Mouse (Mus musculus) limb, embryonic 11.5 days (tissue): ENCODE measurements around the gene Cd6. TPM values are rescaled to one million over a fixed set of nuclear protein-coding genes. Genes with fewer than 3 reads are reported as not detected.

ENCODE experiments used
- ATAC-seq: fragments of 200-750 bp; cut with Nextera tagmentation; 2 replicates; pipeline ENCODE4 v1.8.0; 2017; ENCODE audit warnings: low read depth; ENCODE audit not compliant: insufficient number of reproducible peaks, low FRiP score, low TSS enrichment
- DNase-seq: peaks from one replicate; pipeline ENCODE4 v3.0.0-alpha.2; 2015; ENCODE audit warnings: low spot score
- H3K27ac ChIP-seq: fragments of 300-500 bp; sonication (generic); replicated peaks from 2 replicates; pipeline ENCODE4 v1.5.1; 2014; ENCODE audit warnings: low read depth, mild to moderate bottlenecking, low read length
- H3K27me3 ChIP-seq: fragments of 300-500 bp; sonication (generic); 2 replicates; pipeline ENCODE4 v1.6.1; 2014; ENCODE audit warnings: mild to moderate bottlenecking, low read length, mixed read lengths; ENCODE audit not compliant: control insufficient read depth, insufficient read depth
- H3K36me3 ChIP-seq: fragments of 300-500 bp; sonication (generic); 2 replicates; pipeline ENCODE4 v1.6.1; 2014; ENCODE audit warnings: mild to moderate bottlenecking, low read length, moderate library complexity, mixed read lengths; ENCODE audit not compliant: control insufficient read depth, insufficient read depth
- H3K4me1 ChIP-seq: fragments of 300-500 bp; sonication (generic); 2 replicates; pipeline ENCODE4 v1.6.1; 2014; ENCODE audit warnings: low read length, mixed read lengths; ENCODE audit not compliant: control insufficient read depth, insufficient read depth
- H3K4me2 ChIP-seq: fragments of 300-500 bp; sonication (generic); 2 replicates; pipeline ENCODE4 v1.6.1; 2014; ENCODE audit warnings: low read depth, mild to moderate bottlenecking, moderate library complexity; ENCODE audit not compliant: severe bottlenecking
- H3K4me3 ChIP-seq: fragments of 300-500 bp; sonication (generic); 2 replicates; pipeline ENCODE4 v1.5.1; 2014; ENCODE audit warnings: low read depth, low read length
- H3K9ac ChIP-seq: fragments of 300-500 bp; sonication (generic); 2 replicates; pipeline ENCODE4 v1.6.1; 2014; ENCODE audit warnings: mild to moderate bottlenecking, low read length
- H3K9me3 ChIP-seq: fragments of 300-500 bp; sonication (generic); 2 replicates; pipeline ENCODE4 v1.6.1; 2016; ENCODE audit warnings: low read length; ENCODE audit not compliant: control insufficient read depth
- WGBS: fragments of 180-500 bp; shearing (Covaris S2); extraction: QIAGEN DNeasy Blood & Tissue Kit; methylation state at CpG from one replicate; pipeline ENCODE4 v1.1.7; 2014; 5-methylcytosine and 5-hydroxymethylcytosine counted together
- polyA plus RNA-seq: library from polyadenylated mRNA; unstranded; fragments of >200 nt; fragmentation: Nextera tagmentation; extraction: Ambion mirVana; gene quantifications from 2 replicates; pipeline ENCODE4 v1.2.1, GENCODE M21; 2014

Cd6 gene
- polyA plus RNA-seq, 1 experiment from 2014 or later: 0.13 TPM

DNA sequence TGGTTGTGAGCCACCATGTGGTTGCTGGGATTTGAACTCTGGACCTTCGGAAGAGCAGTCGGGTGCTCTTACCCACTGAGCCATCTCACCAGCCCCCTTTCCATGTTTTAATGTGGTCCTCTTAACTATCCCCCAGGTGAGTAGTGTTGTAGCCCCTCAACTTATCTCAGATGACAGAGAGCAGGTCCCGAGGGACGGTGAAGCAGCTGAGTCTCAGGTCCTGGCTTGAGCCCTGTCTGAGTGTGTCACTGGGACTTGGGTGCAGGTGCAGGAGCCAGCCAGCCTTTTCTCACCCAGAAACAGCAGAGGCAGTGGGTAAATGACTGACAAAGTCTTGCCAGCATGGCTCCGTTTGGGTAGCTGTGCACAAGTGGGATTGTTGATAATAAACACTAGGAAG lies 14.3 kb upstream of the Cd6 start:
- DNase-seq: no peak
- H3K36me3 ChIP-seq: no peaks in the 10 kb centered on the region
- H3K27me3 ChIP-seq: no peaks in the 10 kb centered on the region
- WGBS: 89% methylated on average over 5 of the region's 5 CpGs
- no peak overlapping the region for H3K4me2 ChIP-seq
- H3K9me3 ChIP-seq: no peaks in the 10 kb centered on the region
- no peak for ATAC-seq
- H3K4me3 ChIP-seq: no peak overlapping the region
- no peaks in the 10 kb centered on the region for H3K4me1 ChIP-seq
- no peak overlapping the region for H3K27ac ChIP-seq
- H3K9ac ChIP-seq: no peak overlapping the region

DNA sequence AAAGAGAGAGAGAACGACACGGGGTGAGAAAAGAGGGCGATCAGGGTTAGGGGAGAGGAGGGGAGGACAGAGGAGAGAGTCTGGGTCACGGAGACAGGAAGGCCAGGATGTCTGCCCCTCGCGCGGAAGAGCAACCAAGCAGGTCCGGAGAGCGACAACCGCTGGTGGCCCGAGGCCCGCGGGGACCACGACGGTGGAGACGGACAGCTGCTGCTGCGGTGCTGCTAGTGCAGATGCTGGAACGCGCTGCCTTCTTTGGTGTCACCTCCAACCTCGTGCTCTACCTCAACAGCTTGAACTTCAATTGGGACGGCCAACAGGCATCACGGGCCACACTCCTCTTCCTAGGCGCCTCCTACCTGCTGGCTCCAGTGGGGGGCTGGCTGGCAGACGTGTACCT lies 13.1 kb upstream of the Cd6 start:
- Histone ChIP-seq H3K4me1 (no peaks in the 10 kb centered on the region), H3K36me3 (no peaks in the 10 kb centered on the region), H3K27ac (no peak overlapping the region), H3K9me3 (no peaks in the 10 kb centered on the region), H3K27me3 (no peaks in the 10 kb centered on the region), H3K4me2 (no peak overlapping the region), H3K4me3 (no peak overlapping the region), H3K9ac (no peak overlapping the region)
- no peak for DNase-seq
- no peak for ATAC-seq
- WGBS: 49% methylated on average over 24 of the region's 24 CpGs

DNA sequence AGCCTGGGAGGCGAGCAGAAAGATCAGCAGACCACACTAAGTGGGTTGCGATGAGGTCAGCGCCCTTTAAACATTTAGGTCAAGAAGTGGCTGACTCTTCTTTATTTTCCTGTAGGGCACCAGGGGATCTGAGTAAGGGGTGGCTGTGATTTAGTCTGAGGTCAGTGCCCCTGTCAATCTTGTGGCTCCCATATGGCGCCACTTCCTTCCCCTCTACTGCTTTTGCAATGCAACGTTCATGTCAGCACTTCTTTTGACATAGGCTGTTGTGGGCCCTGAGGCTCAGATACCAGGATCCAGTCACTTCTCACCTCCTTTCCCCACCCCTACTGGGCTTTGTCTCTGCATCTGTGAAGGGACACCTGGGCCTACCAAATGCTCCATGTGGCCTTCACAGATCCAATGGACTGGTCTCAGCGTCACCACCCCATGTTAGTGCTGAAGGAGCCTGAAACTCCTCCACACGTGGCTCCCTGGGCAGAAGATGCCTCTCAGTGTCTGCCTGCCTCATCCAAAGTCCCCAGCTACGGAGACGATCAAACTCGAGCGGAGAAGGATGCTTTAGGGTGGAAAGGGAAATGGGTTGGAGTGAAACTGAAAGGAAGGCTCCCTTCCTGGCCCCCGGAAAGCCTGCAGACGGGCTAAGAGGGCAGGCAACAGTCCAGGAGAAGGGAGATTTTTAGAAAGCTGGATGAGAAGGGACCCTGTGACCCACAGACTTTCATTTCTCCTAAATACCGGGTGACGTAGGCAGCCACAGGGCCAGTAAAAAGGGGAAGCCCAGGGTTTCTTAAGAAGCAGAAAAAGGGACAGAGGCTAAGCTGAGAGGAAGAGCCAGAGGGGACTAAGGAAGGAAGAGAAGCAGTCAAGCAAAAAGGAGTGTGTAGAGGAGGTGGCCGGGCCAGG lies 12.1 kb upstream of the Cd6 start:
- ATAC-seq (no peak), DNase-seq (no peak)
- Histone ChIP-seq H3K27me3 (no peaks in the 10 kb centered on the region), H3K4me1 (no peaks in the 10 kb centered on the region), H3K9ac (no peak overlapping the region), H3K36me3 (no peaks in the 10 kb centered on the region), H3K4me3 (no peak overlapping the region), H3K27ac (no peak overlapping the region), H3K9me3 (no peaks in the 10 kb centered on the region), H3K4me2 (no peak overlapping the region)
- 53% methylated on average over 16 of the region's 16 CpGs for WGBS

DNA sequence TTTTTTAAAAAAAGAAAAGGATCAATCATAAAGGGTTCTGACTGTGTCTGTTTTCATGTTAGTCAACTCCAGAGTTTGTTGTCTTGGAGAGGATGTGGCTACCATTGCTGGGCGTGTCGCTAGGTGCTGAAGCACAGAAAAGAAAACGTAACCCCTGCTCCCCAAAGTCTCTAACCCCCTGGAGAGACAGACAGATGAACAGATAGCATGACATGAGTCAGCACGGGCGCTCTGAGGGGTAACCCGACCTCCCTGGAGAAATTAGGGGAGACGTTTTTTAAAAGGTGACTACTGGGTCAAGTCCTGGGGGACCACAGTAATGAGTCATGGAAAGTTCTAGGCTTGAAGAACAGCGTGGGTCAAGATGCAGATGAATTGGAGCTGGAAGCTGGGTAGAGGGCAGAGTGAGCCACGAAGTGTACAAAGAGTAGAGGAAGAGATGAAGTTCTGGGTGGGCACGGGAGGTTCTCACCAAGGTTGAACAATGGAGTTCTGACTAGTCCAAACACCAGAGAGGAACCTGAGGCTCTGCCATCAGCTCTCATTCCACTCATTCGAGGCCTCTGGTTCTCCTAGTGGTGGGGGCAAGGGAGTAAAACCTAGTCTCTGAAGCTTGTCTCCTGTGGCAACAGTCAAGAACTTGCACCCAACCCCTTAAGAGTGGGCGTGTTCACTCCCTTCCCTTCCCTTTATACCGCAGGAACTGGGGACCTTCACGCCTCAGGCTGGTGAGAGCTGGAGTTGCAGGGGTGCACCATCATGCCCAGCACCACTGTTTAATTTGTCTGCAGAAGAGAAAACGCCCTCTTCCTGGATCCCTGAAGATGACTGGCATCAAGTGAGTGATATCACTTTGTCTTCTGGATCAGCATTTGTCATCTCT lies 9.4 kb upstream of the Cd6 start, which contains the start of gene Slc15a3:
Gene Slc15a3 (plus strand): TSS at position 718 of the 883 bp plus-strand sequence.
- H3K9me3 ChIP-seq: no peaks in the 10 kb centered on the region
- ATAC-seq (no peak), DNase-seq (no peak)
- no peak within 1 kb of the TSS for H3K4me3 ChIP-seq
- H3K4me2 ChIP-seq: no peak within 1 kb of the TSS
- H3K4me1 ChIP-seq: no peaks in the 10 kb centered on the region
- WGBS: 80% methylated on average over 15 of the region's 15 CpGs
- H3K9ac ChIP-seq: no peak within 1 kb of the TSS
- H3K36me3 ChIP-seq: no peaks in the 10 kb centered on the region
- H3K27ac ChIP-seq: no peak within 1 kb of the TSS
- no peaks in the 10 kb centered on the region for H3K27me3 ChIP-seq

DNA sequence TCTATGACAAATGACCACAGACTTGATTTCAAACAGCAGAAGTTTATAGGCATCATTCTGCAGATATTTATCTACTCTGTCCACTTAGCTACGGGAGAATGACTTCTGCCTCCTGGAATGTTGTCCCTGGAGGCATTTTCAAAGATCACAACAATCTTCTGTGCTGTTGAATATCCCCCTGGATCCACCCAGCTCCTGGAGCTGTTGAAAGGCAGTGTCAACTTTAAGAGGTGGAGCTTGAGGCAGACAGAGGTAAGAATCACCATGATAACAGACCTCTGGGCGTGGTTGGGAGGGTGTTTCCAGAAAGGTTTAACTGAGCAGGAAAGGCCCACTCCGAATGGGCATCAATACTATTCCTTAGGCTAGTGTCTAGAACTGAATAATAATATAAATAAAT lies 5.8 kb upstream of the Cd6 start:
- no peak overlapping the region for H3K27ac ChIP-seq
- H3K9me3 ChIP-seq: no peaks in the 10 kb centered on the region
- WGBS: 60% methylated on average over 3 of the region's 3 CpGs
- H3K4me2 ChIP-seq: no peak overlapping the region
- no peak for ATAC-seq
- no peak for DNase-seq
- no peaks in the 10 kb centered on the region for H3K4me1 ChIP-seq
- no peak overlapping the region for H3K9ac ChIP-seq
- H3K4me3 ChIP-seq: no peak overlapping the region
- no peaks in the 10 kb centered on the region for H3K36me3 ChIP-seq
- no peaks in the 10 kb centered on the region for H3K27me3 ChIP-seq

DNA sequence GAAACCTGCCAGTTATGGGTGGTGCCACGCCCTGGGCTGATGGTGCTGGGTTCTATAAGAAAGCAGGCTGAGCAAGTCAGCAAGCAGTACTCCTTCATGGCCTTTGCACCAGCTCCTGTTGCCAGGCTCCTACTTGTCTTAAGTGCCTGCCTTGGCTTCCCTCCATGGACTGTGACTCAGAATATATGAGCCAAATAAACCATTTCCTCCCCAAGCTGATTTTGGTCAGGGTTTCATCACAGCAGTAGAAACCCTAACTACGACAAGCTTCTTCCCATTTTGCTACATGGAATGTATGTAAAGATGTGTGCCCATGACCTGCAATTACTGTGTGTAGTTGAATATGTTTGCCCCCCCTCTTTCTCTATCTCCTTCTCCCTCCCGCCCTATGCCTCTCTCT lies 3.8 kb upstream of the Cd6 start:
- Histone ChIP-seq H3K9ac (no peak overlapping the region), H3K27me3 (no peaks in the 10 kb centered on the region), H3K4me3 (no peak overlapping the region), H3K27ac (no peak overlapping the region), H3K9me3 (no peaks in the 10 kb centered on the region), H3K36me3 (no peaks in the 10 kb centered on the region), H3K4me1 (no peaks in the 10 kb centered on the region), H3K4me2 (no peak overlapping the region)
- 84% methylated on average over 3 of the region's 3 CpGs for WGBS
- DNase-seq: no peak
- ATAC-seq: no peak

DNA sequence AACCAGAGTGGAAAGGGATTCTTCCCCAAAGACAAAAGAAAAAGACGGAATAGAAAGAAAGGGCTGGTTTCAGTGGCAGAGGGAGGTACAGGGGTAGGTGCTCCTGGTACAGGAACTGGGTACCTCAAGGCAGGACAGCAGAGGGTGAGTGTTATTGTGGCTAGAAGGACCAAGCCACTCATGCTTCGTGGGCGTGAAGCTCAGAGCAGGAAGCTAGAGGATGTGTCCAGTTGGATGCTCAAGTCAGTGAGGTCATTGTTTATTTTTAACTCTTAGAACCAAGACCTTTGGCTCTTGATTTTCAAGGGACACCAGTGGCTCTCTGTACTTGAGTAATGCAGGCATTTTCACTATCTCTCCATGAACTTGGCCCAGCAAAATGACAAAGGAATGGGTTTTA lies 2.2 kb upstream of the Cd6 start:
- H3K9ac ChIP-seq: no peak overlapping the region
- no peaks in the 10 kb centered on the region for H3K27me3 ChIP-seq
- H3K27ac ChIP-seq: no peak overlapping the region
- H3K36me3 ChIP-seq: no peaks in the 10 kb centered on the region
- 83% methylated on average over 3 of the region's 3 CpGs for WGBS
- H3K4me3 ChIP-seq: no peak overlapping the region
- no peaks in the 10 kb centered on the region for H3K9me3 ChIP-seq
- H3K4me2 ChIP-seq: no peak overlapping the region
- DNase-seq (no peak), ATAC-seq (no peak)
- no peaks in the 10 kb centered on the region for H3K4me1 ChIP-seq

DNA sequence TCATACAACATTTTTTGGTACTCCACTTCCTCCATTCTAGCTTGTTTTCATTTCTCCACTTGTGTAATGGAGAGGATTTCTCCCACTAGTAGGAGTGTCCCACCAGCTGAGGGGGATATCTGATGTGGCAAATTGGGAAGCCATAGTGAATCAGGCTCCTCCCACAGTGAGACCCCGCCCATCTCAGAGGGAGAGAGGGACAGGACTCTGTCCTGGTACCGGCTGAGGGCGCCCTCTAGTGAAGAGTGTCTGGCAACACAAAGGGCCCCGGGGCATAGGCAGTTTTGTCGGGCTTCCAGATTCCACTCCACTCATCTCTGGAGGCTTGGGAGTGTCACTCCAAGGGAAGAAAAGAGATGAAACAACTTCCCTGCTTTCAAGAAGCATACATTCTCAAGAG lies 1.6 kb upstream of the Cd6 start:
- Histone ChIP-seq H3K9me3 (no peaks in the 10 kb centered on the region), H3K4me1 (no peaks in the 10 kb centered on the region), H3K27me3 (no peaks in the 10 kb centered on the region), H3K36me3 (no peaks in the 10 kb centered on the region), H3K27ac (no peak overlapping the region), H3K9ac (no peak overlapping the region), H3K4me3 (no peak overlapping the region), H3K4me2 (no peak overlapping the region)
- WGBS: 4% methylated on average over 5 of the region's 5 CpGs
- ATAC-seq (no peak), DNase-seq (peak; percentile 69)
